Mouse (Mus musculus) layer of hippocampus, adult 9-10 months (tissue): ENCODE measurements at regions not wholly inside any gene's neighbourhood (a gene's known extent, or its start where the extent isn't known, plus 50 kb on each side); places are given as distances from the start of the nearest gene placed in this dataset.
A peak's percentile ranks its signal among the peaks of the same experiment; 100 is the strongest.

Source experiments
- DNase-seq: peaks from one replicate; pipeline ENCODE4 v3.0.0; 2022; ENCODE audit warnings: low spot score

- no peak for DNase-seq
These were observed 186.7 kb upstream of the Robo2 start for GRCm38 (mm10) chr16:74598361-74598760.

- DNase-seq = peak; percentile 46
These were observed 186.2 kb upstream of the Robo2 start for GRCm38 (mm10) chr16:74597735-74598340.

GRCm38 (mm10) chr16:74591896-74592295 lies 180.3 kb upstream of the Robo2 start:
- no peak for DNase-seq

GRCm38 (mm10) chr16:74582645-74583423 lies 171.2 kb upstream of the Robo2 start:
- DNase-seq = peak; percentile 30

- DNase-seq = no peak
These were observed 136.7 kb upstream of the Robo2 start for GRCm38 (mm10) chr16:74548374-74548773.

GRCm38 (mm10) chr16:74530531-74530930 lies 118.9 kb upstream of the Robo2 start:
- DNase-seq = no peak

- DNase-seq = no peak
These were observed 116.6 kb upstream of the Robo2 start for GRCm38 (mm10) chr16:74528245-74528644.

GRCm38 (mm10) chr16:74526521-74526920 lies 114.9 kb upstream of the Robo2 start:
- DNase-seq = no peak

- no peak for DNase-seq
These were observed 108.9 kb upstream of the Robo2 start for GRCm38 (mm10) chr16:74520501-74520900.

GRCm38 (mm10) chr16:74517888-74518287 lies 106.3 kb upstream of the Robo2 start:
- DNase-seq = no peak

GRCm38 (mm10) chr16:74517374-74517773 lies 105.7 kb upstream of the Robo2 start:
- no peak for DNase-seq

GRCm38 (mm10) chr16:74514481-74514880 lies 102.9 kb upstream of the Robo2 start:
- no peak for DNase-seq

- DNase-seq = no peak
These were observed 98.8 kb upstream of the Robo2 start for GRCm38 (mm10) chr16:74510383-74510782.

- DNase-seq = no peak
These were observed 97.9 kb upstream of the Robo2 start for GRCm38 (mm10) chr16:74509489-74509888.

- DNase-seq = no peak
These were observed 95.1 kb upstream of the Robo2 start for GRCm38 (mm10) chr16:74506719-74507118.

GRCm38 (mm10) chr16:74506173-74506709 lies 94.6 kb upstream of the Robo2 start:
- DNase-seq = no peak

GRCm38 (mm10) chr16:74504426-74504825 lies 92.8 kb upstream of the Robo2 start:
- DNase-seq = no peak

- no peak for DNase-seq
These were observed 89.1 kb upstream of the Robo2 start for GRCm38 (mm10) chr16:74500687-74501086.

GRCm38 (mm10) chr16:74467745-74468420 lies 56.3 kb upstream of the Robo2 start:
- no peak for DNase-seq

GRCm38 (mm10) chr16:74467159-74467558 lies 55.5 kb upstream of the Robo2 start:
- DNase-seq = no peak

- DNase-seq = no peak
These were observed 53.2 kb upstream of the Robo2 start for GRCm38 (mm10) chr16:74464835-74465234.

- DNase-seq = no peak
These were observed 52.7 kb upstream of the Robo2 start for GRCm38 (mm10) chr16:74464290-74464689.

- no peak for DNase-seq
These were observed 50.8 kb upstream of the Robo2 start for GRCm38 (mm10) chr16:74462436-74462835.
